Mouse (Mus musculus) megakaryocyte, embryonic 14.5 days (primary cell): ENCODE measurements at regions not wholly inside any gene's neighbourhood (a gene's known extent, or its start where the extent isn't known, plus 50 kb on each side); places are given as distances from the start of the nearest gene placed in this dataset.

ENCODE experiments used
- H3K27me3 ChIP-seq: replicated peaks from 2 replicates; pipeline ENCODE3; 2012; ENCODE audit warnings: inconsistent platforms
- H3K36me3 ChIP-seq: replicated peaks from 2 replicates; pipeline ENCODE3; 2012; ENCODE audit warnings: low read length, inconsistent platforms, mixed read lengths
- H3K4me1 ChIP-seq: 2 replicates; pipeline ENCODE4 v1.6.1; 2012; ENCODE audit warnings: inconsistent platforms
- H3K4me3 ChIP-seq: replicated peaks from 2 replicates; pipeline ENCODE3; 2012; ENCODE audit warnings: moderate library complexity, mild to moderate bottlenecking, inconsistent platforms
- H3K9me3 ChIP-seq: 2 replicates; pipeline ENCODE4 v1.6.1; 2012; ENCODE audit warnings: inconsistent platforms
- FLI1 ChIP-seq: IDR thresholded peaks from 2 replicates; pipeline ENCODE4 v1.6.1; 2012; ENCODE audit warnings: low read length, inconsistent platforms, mixed read lengths
- GATA1 ChIP-seq: IDR thresholded peaks from 3 replicates; pipeline ENCODE4 v1.6.1; 2012; ENCODE audit warnings: mixed read lengths, low read length, inconsistent platforms, borderline replicate concordance

DNA sequence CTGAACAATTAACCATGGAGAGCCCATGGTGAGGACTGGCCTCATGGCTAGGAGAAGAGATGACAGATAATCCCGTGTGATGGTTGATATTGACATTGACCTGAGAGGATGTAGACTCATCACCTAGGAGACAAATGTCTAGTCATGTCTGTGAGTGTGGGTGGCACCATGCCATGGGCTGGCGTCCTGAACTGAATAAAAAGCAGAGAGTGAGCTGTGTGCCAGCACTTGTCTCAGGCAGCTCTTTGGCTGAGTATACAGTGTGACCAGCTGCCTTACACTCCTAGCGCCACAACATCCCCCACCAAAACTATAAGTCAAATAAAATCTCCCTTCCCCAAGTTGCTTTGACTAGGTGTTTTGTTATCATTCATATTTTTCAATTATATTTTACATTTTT is 198.4 kb upstream of the Mvb12b start:
- no peaks in the 10 kb centered on the region; the same call in 1 of the 2 replicates for H3K4me1 ChIP-seq
- H3K9me3 ChIP-seq, result peaks cover 10% of the 10 kb centered on the region
- TF ChIP-seq GATA1 (no peak), FLI1 (no peak)
- H3K4me3 ChIP-seq, result no peak overlapping the region
- H3K36me3 ChIP-seq, result no peaks in the 10 kb centered on the region
- H3K27me3 ChIP-seq, result peaks cover 23% of the 10 kb centered on the region

DNA sequence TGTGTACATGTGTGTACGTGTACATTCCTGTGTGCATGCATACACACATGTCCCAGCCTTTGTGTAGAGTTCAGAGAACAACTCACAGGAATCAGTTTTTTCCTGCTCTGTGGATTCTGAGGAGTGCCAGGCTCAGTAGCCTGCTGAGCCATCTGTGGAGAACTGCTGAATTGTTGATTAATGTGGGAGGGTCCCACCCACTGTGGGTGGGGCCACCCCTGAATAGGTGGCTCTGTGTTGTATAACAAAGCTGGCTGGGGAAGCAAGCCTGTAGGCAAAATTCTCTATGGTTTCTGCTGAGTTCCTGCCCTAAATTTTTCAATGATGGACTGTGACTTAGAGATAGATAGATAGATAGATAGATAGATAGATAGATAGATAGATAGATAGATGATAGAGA is 196.8 kb upstream of the Mvb12b start:
- Histone ChIP-seq H3K36me3 (no peaks in the 10 kb centered on the region), H3K27me3 (peaks cover 28% of the 10 kb centered on the region), H3K4me3 (no peak overlapping the region), H3K9me3 (peaks cover 9% of the 10 kb centered on the region), H3K4me1 (no peaks in the 10 kb centered on the region; the same call in 1 of the 2 replicates)
- TF ChIP-seq FLI1 (no peak), GATA1 (no peak)

DNA sequence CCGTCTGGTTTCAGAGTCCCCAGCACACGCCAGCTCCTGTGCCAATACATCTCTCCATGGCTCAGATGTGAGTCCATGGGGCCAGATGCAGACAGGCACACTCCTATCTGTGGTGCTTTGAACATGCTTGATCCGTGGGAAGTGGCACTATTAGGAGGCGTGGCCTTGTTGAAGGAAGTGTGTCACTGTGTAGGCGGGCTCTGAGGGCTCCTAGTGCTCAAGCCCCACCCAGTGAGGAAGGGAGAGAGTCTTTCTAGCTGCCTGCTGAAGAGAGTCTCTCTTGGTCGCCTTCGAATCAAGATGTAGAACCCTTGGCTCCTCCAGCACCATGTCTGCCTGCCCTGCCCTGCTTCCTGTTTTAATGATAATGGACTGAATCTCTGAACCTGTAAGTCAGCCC is 194.7 kb upstream of the Mvb12b start:
- TF ChIP-seq GATA1 (no peak), FLI1 (no peak)
- Histone ChIP-seq H3K9me3 (peaks cover 9% of the 10 kb centered on the region), H3K4me3 (peak overlapping the region; percentile 35), H3K36me3 (no peaks in the 10 kb centered on the region), H3K27me3 (peaks cover 43% of the 10 kb centered on the region), H3K4me1 (no peaks in the 10 kb centered on the region)

DNA sequence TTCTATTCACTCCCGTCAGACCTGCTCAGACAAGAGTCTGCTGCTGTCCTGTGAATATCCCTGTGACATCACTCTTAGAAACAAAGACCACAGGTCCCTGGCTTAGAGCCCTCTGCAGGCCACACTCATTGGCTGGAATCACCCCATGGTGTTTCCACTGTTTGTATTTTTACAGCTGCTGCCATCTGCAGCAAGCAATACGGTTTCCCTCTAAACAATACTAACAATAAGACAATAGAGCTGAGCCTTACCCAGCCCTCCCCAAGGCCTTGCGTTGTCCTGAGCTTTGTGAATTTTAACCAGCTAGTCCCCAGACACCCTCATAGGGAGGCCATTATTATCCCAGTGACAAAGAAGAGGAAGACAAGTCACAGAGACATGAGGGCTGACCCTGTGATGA is 192.4 kb upstream of the Mvb12b start:
- no peaks in the 10 kb centered on the region for H3K36me3 ChIP-seq
- H3K4me3 ChIP-seq, result no peak overlapping the region
- peaks cover 3% of the 10 kb centered on the region; the same call in 1 of the 2 replicates for H3K4me1 ChIP-seq
- peaks cover 9% of the 10 kb centered on the region for H3K9me3 ChIP-seq
- TF ChIP-seq GATA1, result no peak
- TF ChIP-seq FLI1, result no peak
- peaks cover 41% of the 10 kb centered on the region for H3K27me3 ChIP-seq

DNA sequence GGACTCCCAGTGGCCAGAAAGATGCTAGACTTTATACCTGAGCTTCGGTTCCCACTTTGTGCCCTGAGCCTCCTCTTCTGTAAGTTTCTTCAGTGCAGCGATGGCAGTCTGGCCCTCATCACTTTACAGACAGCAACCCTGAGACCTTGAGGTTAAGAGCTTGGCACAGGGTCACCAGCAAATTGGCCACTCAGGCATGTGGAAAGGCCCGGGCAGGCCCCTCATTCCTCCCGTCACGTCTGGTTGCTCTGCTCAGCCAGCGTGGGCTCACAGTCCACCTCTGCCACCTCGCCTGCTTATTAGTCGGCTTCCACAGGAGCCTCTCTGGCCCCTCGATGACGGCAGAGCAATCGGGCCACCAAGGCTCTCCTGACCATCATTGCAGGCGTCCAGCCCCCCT is 191.5 kb upstream of the Mvb12b start:
- peaks cover 9% of the 10 kb centered on the region for H3K9me3 ChIP-seq
- H3K4me1 ChIP-seq, result peaks cover 3% of the 10 kb centered on the region; the same call in 1 of the 2 replicates
- no peak for TF ChIP-seq FLI1
- no peak for TF ChIP-seq GATA1
- no peaks in the 10 kb centered on the region for H3K36me3 ChIP-seq
- H3K4me3 ChIP-seq, result no peak overlapping the region
- H3K27me3 ChIP-seq, result peaks cover 42% of the 10 kb centered on the region

DNA sequence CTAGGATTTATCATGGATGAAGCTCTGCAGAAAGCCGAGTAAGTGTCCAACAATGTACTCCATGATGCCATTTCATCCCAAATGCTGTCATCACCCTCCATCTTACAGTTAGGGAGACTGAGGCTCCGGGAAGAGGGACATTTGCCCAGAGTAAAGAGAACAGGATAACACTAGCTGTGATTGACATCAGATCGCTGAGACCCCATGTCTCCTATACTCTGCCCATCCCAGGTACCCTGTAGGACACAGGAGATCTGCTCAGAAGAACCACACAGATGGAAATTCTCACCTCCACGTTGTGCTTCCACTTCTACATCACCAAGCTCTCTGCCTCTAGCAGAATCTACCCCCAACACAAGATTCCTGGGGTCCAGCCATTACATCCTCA is 191.1 kb upstream of the Mvb12b start:
- Histone ChIP-seq H3K4me3 (no peak overlapping the region), H3K27me3 (peaks cover 44% of the 10 kb centered on the region), H3K9me3 (peaks cover 6% of the 10 kb centered on the region), H3K4me1 (peaks cover 3% of the 10 kb centered on the region; the same call in 1 of the 2 replicates), H3K36me3 (no peaks in the 10 kb centered on the region)
- TF ChIP-seq GATA1 (no peak), FLI1 (no peak)

DNA sequence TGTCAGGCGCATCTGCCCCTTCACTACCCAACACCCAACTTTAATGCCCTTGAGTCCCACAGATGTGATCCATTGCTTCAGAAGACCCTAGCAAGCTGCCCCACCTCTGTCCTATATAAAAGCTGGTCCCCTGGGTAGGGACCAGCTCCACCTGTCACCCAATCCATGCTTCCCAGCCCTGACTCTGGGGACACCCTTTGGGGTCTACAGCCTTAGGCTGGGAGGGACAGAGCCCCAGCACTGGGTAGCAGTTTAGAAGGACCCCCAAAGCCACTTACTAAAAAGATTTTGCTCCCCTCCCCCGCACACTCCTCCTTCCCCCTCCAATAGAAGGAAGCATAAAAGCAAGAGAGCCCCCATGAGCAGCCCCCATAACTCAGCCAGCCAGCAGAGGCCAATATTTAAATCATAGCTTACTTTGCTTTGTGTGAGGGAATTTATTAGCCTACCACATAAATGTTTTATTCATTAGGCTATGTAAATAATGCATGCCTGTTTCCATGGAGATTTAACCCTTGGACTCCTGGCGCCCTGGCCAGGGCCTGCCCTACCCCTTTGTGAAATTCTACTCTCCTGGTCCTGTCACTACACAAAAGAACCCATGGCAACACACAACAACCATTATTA is 190.6 kb upstream of the Mvb12b start:
- peaks cover 4% of the 10 kb centered on the region; the same call in 1 of the 2 replicates for H3K9me3 ChIP-seq
- H3K4me3 ChIP-seq, result no peak overlapping the region
- H3K4me1 ChIP-seq, result peaks cover 3% of the 10 kb centered on the region; the same call in 1 of the 2 replicates
- peaks cover 43% of the 10 kb centered on the region for H3K27me3 ChIP-seq
- no peaks in the 10 kb centered on the region for H3K36me3 ChIP-seq
- TF ChIP-seq GATA1, result no peak
- TF ChIP-seq FLI1, result no peak

DNA sequence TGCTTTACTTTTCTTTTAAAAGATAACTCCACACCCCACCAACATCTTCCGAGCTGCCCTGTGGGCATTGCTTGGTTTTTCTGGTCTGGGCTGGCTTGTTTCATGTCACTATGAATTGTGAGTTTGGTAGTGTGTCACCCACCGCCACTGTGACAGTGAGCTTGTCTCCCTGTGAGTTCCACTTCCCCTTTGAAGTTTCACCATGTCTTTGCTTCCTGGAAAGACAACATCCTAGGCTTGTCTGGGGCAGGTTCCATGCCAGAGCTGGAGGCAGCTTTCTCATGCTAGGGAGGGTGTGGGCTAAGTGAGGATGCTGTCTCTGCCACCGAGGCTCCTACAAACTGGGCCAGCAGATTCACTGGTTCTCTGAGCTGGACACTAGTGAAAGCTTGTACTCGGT is 188.6 kb upstream of the Mvb12b start:
- H3K4me1 ChIP-seq, result peaks cover 3% of the 10 kb centered on the region; the same call in 1 of the 2 replicates
- H3K36me3 ChIP-seq, result no peaks in the 10 kb centered on the region
- TF ChIP-seq GATA1 (no peak), FLI1 (no peak)
- no peak overlapping the region for H3K4me3 ChIP-seq
- H3K9me3 ChIP-seq, result no peaks in the 10 kb centered on the region
- peaks cover 44% of the 10 kb centered on the region for H3K27me3 ChIP-seq

DNA sequence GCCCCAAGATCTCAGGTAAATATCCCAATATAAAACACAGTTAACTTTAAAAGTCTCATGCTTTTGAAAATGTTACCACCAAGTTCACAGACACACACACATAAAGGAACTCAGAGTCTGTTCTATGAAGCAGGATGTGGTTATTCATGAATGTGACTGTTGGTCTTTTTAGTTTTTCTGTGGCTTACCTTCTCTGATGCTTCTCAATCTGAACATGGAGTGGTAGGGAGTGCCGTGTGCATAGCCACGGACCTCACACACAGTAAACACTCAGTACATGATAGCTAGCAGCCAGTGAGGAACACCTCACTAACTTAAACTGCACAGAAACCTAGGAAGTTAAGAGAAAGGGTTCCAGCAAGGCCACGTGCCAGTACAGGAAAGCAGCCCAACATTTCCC is 186.3 kb upstream of the Mvb12b start:
- H3K4me3 ChIP-seq, result no peak overlapping the region
- H3K4me1 ChIP-seq, result peaks cover 3% of the 10 kb centered on the region; the same call in 1 of the 2 replicates
- 0 out of 2 replicates have a peak, but pooled peaks cover 6% of the 10 kb centered on the region for H3K9me3 ChIP-seq
- peaks cover 32% of the 10 kb centered on the region for H3K27me3 ChIP-seq
- no peaks in the 10 kb centered on the region for H3K36me3 ChIP-seq
- TF ChIP-seq GATA1, result no peak
- TF ChIP-seq FLI1, result no peak

DNA sequence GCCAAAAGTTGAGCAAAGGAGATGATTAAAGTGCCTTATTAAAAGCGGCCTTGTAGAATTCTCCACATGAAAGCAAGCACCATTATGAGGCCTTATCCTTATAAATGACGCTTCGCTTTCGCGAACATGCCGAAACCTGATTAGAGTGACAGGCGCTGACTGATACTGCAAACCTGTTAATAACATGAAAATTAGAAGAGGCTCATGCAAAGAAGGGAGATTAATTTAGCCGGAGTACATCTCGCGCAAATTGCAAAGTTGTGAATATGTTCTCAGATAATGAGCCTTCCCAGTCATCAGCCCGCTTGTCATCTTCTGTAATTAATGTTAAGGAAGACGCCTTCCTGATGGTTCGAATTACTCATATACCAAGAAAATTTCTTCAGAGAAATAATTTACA is 177.8 kb upstream of the Mvb12b start:
- Histone ChIP-seq H3K9me3 (0 out of 2 replicates have a peak, but pooled peaks cover 6% of the 10 kb centered on the region), H3K36me3 (no peaks in the 10 kb centered on the region), H3K27me3 (peaks cover 7% of the 10 kb centered on the region), H3K4me3 (no peak overlapping the region), H3K4me1 (no peaks in the 10 kb centered on the region)
- TF ChIP-seq GATA1 (no peak), FLI1 (no peak)

DNA sequence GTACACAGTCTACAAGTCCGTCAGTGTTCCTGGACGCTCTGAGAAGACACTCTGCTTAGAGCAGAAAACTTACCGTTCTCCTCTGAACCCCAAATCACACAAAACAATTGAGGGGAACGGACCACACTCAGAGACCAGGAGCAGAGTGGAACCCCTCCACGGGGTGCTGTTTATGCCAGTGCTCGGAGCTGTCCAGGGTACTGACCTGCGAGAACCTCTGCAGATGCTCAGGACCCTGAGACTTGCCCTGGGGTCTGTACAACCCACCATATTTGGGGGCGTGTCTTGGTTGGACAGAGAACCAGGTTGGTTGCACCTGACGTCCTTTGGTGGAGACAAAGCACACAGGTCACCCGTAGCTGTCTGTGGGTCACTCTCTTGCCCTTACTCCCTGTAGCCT is 177.3 kb upstream of the Mvb12b start:
- TF ChIP-seq GATA1 (no peak), FLI1 (no peak)
- Histone ChIP-seq H3K4me3 (no peak overlapping the region), H3K36me3 (no peaks in the 10 kb centered on the region), H3K9me3 (0 out of 2 replicates have a peak, but pooled peaks cover 2% of the 10 kb centered on the region), H3K4me1 (no peaks in the 10 kb centered on the region), H3K27me3 (peaks cover 12% of the 10 kb centered on the region)
